ENCODE assay signal across 8 mouse cellular contexts in genomic region chr11:86958182-86958581, GRCm38 (mm10). TPM values are rescaled to one million over a fixed set of nuclear protein-coding genes. Genes with fewer than 3 reads are reported as not detected.
DNase-seq lines count a peak whose midpoint lies in the region; ATAC-seq lines count a peak whose summit lies in the region.

No protein-coding gene starts in this region.

- DNase-seq in cerebellum, postnatal 4 days (ENCODE audit: low spot score in 2 of 2), result no peak
- peak; percentile 41 for DNase-seq in 416B (ENCODE audit: low read depth)
- DNase-seq in heart, adult 8-10 months (ENCODE audit: low spot score), result peak; percentile 68
- DNase-seq in kidney, postnatal 36 days, result peak; percentile 40 to 55
- DNase-seq in Muller cell, postnatal 12 days (ENCODE audit: inconsistent ontology term), result no peak
- no peak for DNase-seq in frontal cortex, adult 2 months (ENCODE audit: extremely low spot score in 1 of 2, low spot score in 1 of 2)
- DNase-seq in B cell, adult 2 months, result no peak

- ATAC-seq in cerebellum, adult (ENCODE audit: insufficient number of reproducible peaks, low FRiP score, low TSS enrichment), result peak; percentile 52; the same call in 1 of the 2 replicates

RNA-seq across cellular contexts. Expression of gene Ypel2, which starts 35.3 kb away (rescaled TPM):
- total RNA-seq in heart, adult 8-10 months (2022), result 10 to 100 TPM in 2 of 4 experiments, 1 to 10 TPM in 2; 8.2 to 15.7 (median 11.9) TPM
- 32.6 and 34.9 TPM in 2 replicates for polyA plus RNA-seq in frontal cortex, adult 2 months (2012; rRNA removed)

Comparison
In these comparisons a context has a peak if more than half of its experiments do, and no peak if none do; other contexts are left out.
1. DNase-seq: peak in 416B (single experiment), heart, adult 8-10 months (single experiment) and kidney, postnatal 36 days (2 of 2); none in cerebellum, postnatal 4 days (0 of 2), Muller cell, postnatal 12 days (single experiment), frontal cortex, adult 2 months (0 of 2) and B cell, adult 2 months (0 of 2).